Mouse (Mus musculus) small intestine, adult 2 months (tissue): ENCODE results near the gene Tle3.

Experiments
- CTCF ChIP-seq: fragments of 200-500 bp; IDR thresholded peaks from 2 replicates; pipeline ENCODE4 v1.5.1; 2012; ENCODE audit warnings: low read depth, mild to moderate bottlenecking, control low read depth, inconsistent platforms, low read length, moderate library complexity, mixed read lengths; ENCODE audit not compliant: insufficient replicate concordance, insufficient read length; ENCODE audit errors: extremely low read depth
- POLR2A ChIP-seq: fragments of 200-500 bp; IDR thresholded peaks from 2 replicates; pipeline ENCODE4 v1.6.1; 2012; ENCODE audit warnings: low read depth, mild to moderate bottlenecking, control low read depth, inconsistent platforms, low read length, moderate library complexity

- no peak for TF ChIP-seq CTCF
- no peak for TF ChIP-seq POLR2A
Measured at GRCm38 (mm10) chr9:61360727-61361631, 11.2 kb upstream of the Tle3 start.
